Mouse (Mus musculus) left cerebral cortex, adult 9 months (tissue): Measurements from ENCODE around the gene Coq5.
A peak's percentile ranks its signal among the peaks of the same experiment; 100 is the strongest.

Source experiments
- DNase-seq, 2 experiments: peaks; one replicate each; pipeline ENCODE4 v3.0.0; 2022; ENCODE audit warnings: low spot score in 2 of 2

Coq5 gene

DNA sequence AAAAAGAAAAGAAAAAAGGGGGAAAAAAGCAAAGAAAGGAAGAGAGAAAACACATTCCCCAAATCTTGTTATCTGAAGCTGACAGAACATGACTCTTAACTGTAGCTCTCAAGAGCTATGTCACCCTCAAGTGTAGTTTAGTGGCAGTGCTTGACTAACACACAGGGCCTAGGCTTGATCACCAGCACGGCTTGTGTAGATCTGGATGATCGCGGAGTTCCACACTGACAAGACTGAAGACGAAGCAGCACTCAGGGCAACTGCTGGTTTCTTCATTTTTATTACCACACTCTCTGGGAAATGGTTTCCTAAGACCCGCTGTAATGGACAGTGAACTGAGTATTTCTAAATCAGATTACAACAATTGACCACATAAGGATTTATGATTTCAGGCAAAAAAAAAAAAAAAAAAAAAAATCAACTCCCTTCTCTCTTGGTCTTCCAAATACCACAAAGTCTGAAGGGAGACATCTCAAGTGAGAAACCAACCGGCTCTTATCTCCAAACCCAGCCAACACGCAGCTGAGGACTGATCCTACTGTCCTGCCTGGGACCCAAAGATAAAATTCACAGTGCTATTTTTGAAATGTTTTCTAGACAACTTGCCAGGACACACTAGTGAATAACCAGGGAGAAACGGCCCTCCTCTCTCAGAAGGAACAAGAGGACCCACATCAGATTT, 12.5 kb upstream of the Coq5 start:
- no peak for DNase-seq

GRCm38 (mm10) chr5:115267469-115268045, 11.9 kb upstream of the Coq5 start:
- no peak for DNase-seq

DNA sequence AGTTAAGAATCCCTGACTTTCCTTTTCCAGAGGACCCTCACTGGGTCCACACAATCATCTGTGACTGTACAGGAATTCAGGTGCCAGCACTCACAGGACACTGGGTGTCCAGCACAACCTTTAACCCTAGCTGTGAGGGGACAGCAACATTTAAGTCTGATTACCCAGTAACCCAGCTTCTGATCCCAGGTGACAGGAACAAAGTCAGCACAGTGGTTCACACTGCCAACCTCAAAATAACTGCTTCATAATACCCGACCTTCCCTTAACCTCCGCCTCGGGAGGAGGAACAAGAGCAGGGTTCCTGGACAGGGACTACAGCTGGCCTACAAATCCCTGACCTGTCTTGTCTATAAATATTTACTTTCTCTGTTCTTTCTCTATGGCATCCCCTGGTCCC, 11.2 kb upstream of the Coq5 start:
- no peak for DNase-seq

- DNase-seq = no peak
These were observed 9.5 kb upstream of the Coq5 start for GRCm38 (mm10) chr5:115269969-115270368.

DNA sequence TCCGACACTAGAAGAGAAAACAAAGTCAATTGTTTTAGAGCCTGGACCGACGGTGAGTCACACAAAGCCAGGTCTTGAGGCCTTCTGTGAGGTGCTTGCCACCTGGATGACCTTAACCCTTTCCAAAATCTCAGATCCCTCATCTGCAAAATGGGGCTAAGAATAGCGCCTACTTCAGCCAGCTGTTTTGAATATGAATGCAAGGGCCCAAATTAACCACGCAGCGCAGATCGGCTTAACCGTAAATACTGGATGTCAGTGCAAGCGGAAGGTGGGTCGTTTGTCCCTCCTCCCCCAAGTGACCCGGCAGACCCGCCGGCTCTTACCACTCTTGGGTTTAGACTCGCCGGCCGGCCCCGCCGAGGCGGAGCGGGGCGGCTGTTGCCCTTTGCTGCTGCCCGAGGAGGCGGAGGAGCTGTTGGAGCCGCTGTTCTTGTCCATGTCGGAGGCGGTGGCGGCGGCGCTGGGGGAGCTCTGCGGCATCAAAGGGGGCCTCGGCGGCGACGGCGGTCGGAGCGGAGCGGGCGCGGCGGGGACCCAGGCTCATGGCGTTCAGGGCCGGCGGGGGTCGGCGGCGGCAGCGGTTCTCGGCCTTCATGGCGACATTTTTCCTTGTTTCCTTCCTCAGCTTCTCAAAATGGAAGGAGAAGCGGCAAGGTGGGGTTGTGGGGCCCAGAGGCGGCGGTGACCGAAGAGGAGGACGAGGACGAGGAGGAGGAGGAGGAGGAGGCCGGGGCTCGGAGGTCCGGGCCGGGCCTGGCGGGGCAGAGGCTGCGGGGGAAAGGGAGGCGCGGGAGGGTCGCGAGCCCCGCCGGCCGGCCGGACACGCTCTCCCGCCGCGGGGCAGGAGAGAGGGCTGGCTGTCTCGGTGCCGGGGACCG, 7.3 kb upstream of the Coq5 start:
- peak in 1 of 2 experiments; percentile 37 for DNase-seq

DNA sequence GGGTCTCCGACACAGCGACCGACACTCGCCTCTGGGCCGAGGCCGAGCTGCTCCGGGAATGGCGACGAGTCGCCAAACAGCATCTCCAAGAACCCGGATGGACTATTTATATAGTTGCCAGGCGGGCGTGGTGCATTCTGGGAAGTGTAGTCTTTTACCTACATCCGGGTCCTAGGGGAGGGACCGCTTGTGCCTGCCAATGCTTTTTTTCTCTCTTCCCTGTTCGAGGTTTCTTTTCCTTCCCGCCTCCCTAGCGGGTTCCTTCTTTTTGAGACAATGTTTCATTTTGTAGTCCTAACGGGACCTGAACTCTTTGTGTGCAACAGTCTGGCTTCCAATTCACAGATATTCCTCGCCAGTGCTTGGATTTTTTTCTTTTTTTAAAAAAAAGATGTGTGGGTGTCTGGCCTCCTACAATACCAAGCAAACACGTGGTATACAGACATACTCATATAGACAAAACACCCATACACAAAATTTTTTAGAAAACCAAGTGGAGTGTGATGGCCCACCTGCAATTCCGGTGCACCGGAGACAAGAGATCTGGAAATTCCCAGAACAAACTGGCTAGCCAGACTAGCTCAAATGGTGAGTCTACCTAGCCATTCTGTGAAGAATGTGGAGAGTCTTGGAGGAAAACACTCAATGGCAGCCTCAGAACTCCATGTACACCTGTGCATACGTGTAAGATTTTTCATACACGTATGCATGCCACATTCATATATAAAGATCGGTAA, 6.5 kb upstream of the Coq5 start, which contains the start of gene Rnf10:
Rnf10 (minus strand) TSS at position 87 of the 737 bp plus-strand sequence.
- peak; percentile 93 to 99 for DNase-seq

DNA sequence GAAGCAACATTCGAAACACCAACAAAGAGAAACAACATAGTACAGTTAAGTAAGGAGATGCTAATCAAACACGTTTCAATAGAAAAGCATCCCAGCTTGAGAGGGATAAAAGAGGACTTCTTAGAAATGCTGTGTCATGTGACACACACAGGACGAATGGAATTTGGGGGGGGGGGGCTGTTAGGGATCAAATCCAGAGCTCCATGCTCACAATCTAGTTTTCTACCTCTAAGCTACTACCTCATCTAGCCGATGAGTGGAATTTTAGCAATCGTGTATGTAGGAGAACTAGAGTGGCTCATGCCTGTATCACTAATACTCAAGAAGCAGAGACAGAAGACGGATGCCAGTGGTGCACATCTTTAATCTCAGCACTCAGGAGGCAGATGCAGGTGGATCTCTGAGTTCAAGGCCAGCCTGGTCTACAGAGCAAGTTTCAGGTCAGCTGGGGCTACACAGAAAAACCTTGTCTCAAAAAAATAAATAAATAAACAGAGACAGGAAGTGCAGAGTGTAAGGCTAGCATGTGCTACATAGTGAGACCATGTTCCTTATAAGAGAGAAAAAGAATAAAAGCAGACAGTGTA, 5.8 kb upstream of the Coq5 start:
- no peak for DNase-seq

DNA sequence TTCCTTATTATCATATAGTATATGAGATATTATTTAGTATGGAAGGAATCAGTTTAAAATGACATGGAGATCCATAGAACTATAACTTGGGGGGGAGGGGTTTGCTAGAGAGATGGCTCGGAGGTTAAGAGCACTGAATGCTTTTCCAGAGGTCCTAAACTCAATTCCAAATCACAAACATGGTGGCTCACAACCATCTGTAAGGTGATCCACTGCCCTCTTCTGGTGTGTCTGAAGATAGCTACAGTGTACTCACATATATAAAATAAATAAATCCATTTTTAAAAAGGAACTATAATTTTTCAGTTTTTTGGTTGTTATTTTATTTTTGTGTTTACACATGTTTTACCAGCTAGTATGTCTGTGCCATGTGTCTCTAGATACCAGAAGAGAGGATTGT, 5.1 kb upstream of the Coq5 start:
- no peak for DNase-seq

DNA sequence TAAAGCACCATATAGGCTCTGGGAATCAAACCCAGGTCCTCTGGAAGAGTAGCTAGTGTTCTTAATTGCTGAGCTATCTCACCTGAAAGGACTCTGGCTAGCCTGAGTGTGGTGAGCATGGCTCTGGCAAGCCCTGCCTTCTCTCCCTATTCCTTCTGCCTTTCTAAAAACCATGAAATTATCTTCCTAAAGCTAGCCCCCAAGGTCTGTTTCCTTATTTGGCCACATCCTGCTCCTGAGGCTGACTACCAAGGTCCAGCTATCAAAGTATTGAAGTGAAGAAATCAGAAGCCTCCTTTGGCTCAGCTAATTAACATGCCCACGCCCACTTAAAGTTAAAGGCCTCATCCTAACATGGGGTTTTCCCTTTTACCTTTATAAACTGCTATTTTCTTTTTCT, 4.7 kb upstream of the Coq5 start:
- no peak for DNase-seq

GRCm38 (mm10) chr5:115275998-115276397, 3.5 kb upstream of the Coq5 start:
- no peak for DNase-seq

- DNase-seq = no peak
These were observed 1.4 kb upstream of the Coq5 start for GRCm38 (mm10) chr5:115278053-115278452.

- DNase-seq = no peak
These were observed 681 bp upstream of the Coq5 start for GRCm38 (mm10) chr5:115278785-115279184.

- DNase-seq = no peak
These were observed 703 bp downstream of the Coq5 start for GRCm38 (mm10) chr5:115280050-115280687.

DNA sequence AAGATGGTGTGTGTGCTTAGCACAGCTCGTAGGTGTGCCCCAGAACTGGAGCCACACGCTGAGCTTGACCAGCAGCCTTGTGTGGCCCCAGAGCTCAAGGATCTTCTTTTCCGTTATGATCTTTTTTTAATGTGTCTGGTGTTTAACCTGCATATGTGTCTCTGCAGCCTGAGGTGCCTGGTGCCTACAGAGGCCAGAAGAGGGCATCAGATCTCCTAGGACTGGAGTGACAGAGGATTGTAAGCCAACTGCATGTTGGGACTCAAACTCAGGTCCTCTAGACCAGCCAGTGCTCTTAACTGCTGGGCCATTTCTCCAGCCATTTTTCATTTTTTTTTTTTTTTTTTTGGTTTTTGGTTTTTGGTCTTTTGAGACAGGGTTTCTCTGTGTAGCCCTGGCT, 5.3 kb downstream of the Coq5 start:
- DNase-seq = no peak

DNA sequence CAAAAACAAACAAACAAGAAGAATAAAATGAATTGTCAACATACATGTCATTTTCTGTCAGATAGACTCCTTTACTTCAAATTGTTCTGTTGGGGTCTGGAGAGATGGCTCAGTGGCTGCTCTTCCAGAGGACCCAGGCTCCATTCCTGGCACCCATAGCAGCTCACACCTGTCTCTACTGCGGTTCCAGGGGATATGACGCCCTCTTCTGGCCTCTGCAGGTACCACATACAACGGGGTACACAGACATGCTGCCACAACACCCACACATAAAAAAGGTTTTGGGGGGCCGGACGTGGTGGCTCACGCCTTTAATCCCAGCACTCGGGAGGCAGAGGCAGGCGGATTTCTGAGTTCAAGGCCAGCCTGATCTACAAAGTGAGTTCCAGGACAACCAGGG, 14.7 kb downstream of the Coq5 start:
- DNase-seq = no peak

DNA sequence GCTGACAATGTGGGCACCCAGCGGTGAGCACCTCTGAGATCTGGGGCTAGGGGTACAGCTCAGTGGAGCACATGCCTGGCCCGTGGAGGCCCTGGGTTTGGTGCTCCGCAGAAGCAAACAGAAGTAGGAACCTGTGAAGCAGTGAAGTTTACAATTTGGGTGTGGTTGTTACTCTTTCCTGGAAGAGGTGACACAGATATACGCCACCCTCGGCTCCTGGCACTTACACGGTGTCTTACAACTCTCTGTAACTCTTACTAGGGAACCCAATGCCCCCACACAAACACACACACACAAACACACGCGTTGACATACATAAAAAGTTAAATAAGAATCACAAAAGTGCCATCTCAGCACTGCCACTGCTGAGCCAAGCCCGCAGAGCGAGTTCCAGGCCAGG, 16.9 kb downstream of the Coq5 start:
- DNase-seq = no peak

DNA sequence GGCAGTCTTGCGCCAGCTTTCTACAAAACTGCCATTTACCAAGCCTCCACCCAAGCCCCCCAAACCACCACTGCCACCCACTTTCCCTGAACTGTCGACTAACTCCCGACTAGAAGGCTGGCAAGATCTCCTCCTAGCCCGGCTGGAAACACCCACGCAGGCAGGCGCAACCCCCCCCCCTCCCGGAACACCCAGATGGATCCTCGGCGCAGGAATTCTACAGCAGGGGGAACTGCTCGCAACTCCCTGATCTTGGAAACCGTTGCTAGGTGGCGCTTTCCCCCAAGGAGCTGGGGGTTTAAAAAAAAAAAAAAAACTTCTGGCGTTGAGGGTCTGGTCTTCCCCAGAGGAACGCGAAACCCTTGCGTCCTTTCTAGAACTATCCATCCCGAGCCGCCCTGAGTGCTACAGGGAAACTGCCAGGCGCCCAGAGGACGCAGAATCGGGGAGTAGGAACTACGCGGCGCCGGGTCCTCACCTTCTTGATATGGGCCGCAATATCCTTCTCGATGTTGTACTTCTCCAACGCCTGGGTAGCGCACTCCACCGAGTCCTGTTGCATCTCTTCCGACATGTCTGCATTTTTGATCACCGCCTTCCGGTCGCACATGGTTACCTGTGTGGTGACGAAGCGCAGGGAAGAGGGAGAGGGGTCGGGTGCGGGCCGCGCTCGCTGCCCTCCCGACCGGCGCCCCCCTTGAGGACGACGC, 20.7 kb downstream of the Coq5 start:
- peak in 1 of 2 experiments; percentile 59 for DNase-seq

DNA sequence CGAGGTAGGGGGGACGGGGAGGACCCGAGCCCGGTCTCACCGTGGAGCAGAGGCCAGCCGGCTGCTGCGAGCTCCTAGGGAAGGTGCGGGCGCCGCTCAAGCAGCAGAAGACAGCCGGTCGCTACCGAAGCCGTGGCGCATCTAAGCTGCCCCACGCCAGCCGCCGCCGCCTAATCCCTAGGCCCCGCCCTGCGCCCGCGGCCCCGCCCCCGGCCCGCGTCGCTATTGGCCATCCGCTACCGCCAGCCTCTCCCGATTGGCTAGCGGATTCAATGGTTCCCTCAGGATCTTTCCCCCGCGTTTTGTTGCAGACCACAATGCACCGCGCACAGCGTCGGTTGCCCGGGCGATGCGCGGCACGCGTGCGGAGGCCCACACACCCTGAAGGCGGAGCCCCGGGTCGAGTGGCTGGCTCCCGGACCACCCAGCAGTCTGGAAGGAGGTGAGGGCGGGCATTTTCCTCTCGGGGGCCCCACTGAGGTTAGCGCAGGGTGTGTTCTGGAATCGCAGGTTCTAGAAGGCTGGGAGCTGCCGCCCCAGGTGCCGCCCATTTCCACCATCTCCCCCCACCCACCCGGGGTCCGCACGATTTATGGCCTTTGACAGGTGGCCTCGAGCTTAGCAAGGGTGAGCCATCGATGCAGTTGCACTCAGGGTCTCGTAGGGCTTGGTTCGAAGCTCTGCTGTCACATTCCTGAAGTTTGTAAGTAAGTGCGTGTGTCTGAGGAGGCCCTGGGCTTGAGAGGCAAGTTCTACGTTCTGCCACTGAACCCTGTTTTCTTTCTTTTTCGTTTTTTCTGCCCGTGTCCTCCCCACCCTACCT, 21.5 kb downstream of the Coq5 start, which contains the start of gene Dynll1:
Dynll1 (minus strand) TSS at position 208 of the 823 bp plus-strand sequence.
- peak; percentile 95 to 99 for DNase-seq

GRCm38 (mm10) chr5:115301615-115302014, 22.1 kb downstream of the Coq5 start:
- DNase-seq = no peak
